Mouse (Mus musculus): Measurements from ENCODE around the gene AL731706.2.
"Not testable (repeated sequence)": the region's sequence is repeated elsewhere in the genome, so short reads cannot be mapped to it uniquely, and the experiment has no call there.

The AL731706.2 gene

DNA sequence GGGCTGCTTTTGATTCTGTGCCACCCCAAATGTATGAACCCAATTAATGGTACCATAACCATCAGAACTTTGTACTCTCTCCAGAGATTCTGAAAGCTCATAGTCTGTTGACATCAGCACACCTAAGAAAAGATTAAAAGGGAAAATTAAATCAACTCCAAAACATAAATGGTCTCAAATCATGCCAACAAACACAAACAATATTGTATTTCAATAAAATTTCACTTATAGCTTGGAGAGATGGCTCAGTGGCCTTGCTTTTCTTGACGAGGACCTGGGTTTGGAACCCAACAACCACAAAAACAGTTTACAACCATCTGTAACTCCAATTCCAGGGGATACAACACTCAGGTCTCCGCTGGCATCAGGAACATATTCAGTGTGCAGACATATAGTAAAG, at the start of gene AL731706.2:
Gene AL731706.2 (minus strand): TSS at position 101 of the 400 bp plus-strand sequence.
- no peak for DNase-seq (ENCODE audit: low spot score)

GRCm38 (mm10) chr2:136921003-136921408, 35.5 kb upstream of the AL731706.2 start:
- no peak for DNase-seq (ENCODE audit: low spot score)

DNA sequence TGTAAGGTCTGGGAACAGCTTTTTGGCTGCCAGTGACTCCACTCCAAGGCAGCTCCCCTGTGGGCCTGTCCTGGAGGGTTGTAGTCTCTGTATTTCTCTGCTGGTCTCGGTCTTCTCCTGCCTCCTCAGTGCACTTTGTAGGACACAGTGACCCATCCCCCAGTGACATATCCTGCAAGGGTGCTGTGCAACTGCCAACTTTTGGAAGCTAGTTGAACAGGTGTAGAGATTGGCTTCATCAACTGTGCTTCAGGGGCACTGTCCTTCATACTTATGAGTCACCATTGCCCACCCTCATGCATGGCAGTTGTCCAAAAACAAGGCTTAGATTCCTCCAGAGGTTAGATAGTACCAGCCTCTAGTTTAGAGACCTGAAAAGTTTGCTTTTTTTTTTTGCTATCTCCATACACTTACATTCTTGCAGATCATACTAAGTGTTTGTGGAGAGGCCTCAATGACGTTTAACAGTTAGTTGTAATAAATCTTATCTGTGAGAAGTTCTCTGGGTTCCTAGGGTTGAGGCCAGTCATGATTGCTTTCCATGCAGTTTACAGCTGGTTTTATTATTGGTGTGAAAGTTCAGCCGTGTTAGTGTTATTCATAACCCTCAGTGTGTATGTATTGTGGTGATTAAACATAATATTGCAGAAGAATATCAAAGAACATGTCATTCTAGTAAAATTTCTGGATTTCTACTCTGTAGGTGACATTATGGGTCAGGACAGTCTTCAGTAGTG, 34.9 kb upstream of the AL731706.2 start:
- no peak for DNase-seq (ENCODE audit: low spot score)

- DNase-seq (ENCODE audit: low spot score): no peak
These were observed 34.0 kb upstream of the AL731706.2 start for GRCm38 (mm10) chr2:136919433-136919832.

- DNase-seq (ENCODE audit: low spot score): no peak
These were observed 28.9 kb upstream of the AL731706.2 start for GRCm38 (mm10) chr2:136914334-136914902.

DNA sequence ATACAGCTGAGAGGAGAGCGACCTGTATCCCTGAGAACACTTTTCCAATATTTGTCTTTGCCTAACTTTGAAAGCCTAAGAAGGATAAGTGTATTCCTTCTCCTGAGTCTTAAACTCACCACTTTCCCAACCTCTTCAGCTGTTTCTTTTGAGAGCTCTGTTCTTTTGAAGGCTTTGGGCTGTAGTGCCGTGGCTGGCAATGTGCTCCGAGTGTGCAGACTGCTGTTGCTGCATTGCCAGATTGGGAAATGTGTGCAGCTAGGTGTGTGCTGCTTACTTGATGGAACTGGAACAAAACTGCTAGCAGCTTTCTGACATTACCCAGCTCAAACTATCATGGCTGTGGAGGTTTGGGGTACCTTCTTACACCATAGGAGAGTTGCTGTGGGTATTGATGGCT, 27.5 kb upstream of the AL731706.2 start:
- DNase-seq (ENCODE audit: low spot score): no peak

DNA sequence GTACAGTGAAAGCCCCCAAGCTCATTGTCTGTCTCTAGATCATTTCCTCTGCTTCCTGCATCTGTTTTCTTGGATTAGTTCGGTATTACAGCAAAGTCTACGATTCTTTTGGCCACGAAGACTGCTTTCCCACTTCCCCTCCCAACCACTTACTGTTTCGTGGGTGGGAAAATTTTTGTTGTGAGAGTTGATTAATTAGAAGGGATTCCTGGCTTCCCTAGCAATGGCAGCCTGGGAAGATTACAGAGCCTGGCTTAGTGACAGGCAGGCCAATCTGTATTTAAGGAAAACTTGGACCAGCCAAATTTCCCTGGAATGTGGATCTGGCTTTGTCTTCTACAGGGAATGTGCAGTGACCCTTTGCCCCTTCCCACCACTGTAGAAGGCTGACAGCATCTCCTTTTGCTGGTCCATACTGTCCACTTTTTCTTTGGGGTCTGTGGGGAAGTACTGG, 26.5 kb upstream of the AL731706.2 start:
- DNase-seq (ENCODE audit: low spot score): no peak

- DNase-seq (ENCODE audit: low spot score): no peak
These were observed 23.8 kb upstream of the AL731706.2 start for GRCm38 (mm10) chr2:136909298-136909697.

- DNase-seq (ENCODE audit: low spot score): no peak
These were observed 23.1 kb upstream of the AL731706.2 start for GRCm38 (mm10) chr2:136908596-136908995.

DNA sequence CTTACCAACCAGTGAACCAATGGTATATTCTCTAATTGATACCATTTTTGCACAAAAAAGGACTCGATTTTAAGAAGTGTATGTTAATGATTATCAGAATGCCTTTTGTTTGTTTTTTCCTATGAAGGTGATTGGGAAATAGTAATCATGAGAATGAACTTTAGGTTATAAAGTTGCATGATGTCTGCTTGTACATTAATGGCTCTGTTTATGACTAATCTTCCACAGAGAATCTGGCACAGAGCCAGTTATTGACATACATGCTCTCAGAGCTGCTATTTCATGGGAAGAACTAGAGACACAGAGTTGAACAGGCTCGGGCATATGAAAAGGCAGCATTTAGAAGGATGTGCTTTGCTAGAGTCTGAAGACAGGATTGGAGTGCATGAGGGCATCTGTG, 10.7 kb upstream of the AL731706.2 start:
- no peak for DNase-seq (ENCODE audit: low spot score)

DNA sequence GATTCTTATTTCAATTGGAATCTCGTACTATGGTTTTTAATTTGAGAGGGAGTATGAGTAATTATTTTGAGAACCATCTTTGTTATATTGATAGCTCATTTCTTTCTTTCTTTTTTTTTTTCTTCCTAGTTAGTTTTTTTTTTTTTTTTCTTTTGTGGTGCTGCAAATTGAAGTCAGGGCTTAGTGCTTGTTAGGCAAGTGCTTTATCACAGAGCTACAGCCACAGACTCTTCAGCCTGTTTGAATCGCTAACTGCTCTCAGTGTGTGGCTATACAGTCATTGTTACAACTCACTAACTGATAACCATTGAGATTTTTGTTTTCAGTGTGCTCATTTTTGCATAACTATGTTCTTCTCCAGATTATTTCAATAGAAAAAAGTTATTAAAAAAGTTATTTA, 9.0 kb upstream of the AL731706.2 start:
- DNase-seq (ENCODE audit: low spot score): no peak

DNA sequence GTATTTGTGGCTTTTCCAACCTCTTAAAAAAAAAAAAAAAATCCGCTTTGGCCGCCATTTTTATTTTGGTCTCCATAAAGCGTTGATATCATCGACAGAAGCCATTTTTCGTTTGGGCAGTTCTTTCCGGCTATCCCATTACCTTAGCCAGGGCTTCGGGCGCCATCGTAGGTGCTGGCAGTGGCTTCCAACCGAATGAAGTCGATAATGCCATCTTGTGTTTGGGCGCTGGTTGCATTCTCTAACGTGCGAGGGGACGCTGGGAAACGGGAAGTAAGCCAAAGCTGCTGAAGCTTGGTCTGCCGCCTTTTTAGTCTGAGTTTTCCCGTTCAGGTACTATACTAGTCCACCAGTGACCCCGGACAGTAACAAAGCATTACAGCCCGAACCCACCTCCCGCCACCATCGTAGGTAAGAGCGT, 6.5 kb upstream of the AL731706.2 start:
- peak; percentile 91 for DNase-seq (ENCODE audit: low spot score)

DNA sequence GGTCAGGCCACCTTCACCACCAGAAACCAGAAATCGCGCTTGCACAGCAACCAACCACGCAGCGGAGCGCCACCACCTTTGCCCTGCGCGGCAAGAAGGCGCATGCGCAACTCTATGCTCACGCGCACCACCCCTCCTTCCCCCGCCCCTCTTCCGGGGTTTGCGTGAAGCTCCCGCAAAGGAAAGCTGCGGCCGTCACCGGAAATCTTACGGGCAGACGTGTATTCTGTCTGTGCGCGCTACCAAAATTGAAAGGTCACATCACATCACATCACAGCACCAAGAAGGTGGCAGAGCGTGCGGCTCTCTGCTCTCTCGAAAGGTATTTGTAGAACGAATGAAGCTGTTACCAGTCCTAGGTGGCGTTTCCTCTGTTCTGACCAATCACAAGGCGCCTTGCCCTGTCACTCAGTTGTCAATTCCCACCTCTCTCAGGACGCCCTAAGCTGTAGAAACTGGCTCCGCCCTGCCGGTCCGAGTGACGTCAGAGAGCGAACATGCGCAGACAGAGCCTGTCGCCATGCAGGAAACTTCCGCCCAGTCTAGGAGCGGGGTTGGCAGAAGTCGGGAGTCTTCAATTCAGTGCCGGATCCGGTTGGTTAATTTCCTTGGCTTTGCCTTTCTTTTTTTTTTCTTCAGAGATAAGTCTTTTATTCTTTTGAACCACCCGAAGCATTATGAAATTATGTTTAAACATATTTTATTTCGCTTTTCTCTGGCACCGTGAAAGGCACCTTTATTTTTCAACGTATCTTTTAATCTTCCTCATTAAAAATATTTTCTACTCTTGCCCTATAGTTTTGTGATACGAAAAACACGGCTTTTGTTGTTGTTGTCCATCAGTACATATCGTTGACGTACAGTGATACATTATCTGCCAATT, 5.8 kb upstream of the AL731706.2 start, which contains the start of the genes Slx4ip, AL731706.1 and Mkks:
Gene Slx4ip (plus strand): TSS at position 151 of the 883 bp plus-strand sequence.
Gene AL731706.1 (minus strand): TSS at position 322 of the 883 bp plus-strand sequence.
Gene Mkks (minus strand): TSS at position 322 of the 883 bp plus-strand sequence.
- peak; percentile 98 for DNase-seq (ENCODE audit: low spot score)

DNA sequence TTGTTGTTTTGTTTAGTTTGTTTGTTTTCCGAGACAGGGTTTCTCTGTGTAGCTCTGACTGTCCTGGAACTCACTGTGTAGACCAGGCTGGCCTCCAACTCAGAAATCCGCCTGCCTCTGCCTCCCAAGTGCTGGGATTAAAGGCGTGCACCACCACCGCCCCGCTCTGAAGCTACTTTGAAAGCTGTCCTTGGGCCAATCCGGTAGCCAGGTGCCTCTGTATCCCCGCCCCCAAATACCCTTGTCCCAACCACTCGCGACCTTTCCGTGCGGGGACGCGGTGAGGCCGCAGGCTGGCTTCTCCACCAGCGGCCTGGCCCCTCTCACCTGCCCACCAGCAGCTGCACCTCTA, 5.2 kb upstream of the AL731706.2 start:
- not testable (repeated sequence) for DNase-seq (ENCODE audit: low spot score)

DNA sequence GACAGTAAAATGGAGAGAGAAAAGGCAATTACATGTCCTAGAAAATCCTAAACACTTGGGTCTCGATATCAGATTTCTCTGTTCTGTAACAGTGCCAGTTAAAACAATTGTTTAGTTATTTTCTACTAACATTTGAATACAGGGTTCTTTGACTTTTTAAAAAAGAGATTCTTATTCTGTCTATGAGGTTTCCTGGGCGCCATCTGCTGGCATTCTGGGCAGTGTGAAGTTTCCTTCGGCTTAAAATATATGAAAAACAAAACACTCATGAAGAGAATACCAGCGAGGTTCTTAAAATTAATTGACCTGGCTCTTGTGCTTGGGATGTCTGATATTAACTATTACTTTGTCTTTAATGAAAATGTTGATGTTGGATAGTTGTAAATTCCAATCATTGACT, 1.4 kb upstream of the AL731706.2 start:
- peak; percentile 17 for DNase-seq (ENCODE audit: low spot score)

DNA sequence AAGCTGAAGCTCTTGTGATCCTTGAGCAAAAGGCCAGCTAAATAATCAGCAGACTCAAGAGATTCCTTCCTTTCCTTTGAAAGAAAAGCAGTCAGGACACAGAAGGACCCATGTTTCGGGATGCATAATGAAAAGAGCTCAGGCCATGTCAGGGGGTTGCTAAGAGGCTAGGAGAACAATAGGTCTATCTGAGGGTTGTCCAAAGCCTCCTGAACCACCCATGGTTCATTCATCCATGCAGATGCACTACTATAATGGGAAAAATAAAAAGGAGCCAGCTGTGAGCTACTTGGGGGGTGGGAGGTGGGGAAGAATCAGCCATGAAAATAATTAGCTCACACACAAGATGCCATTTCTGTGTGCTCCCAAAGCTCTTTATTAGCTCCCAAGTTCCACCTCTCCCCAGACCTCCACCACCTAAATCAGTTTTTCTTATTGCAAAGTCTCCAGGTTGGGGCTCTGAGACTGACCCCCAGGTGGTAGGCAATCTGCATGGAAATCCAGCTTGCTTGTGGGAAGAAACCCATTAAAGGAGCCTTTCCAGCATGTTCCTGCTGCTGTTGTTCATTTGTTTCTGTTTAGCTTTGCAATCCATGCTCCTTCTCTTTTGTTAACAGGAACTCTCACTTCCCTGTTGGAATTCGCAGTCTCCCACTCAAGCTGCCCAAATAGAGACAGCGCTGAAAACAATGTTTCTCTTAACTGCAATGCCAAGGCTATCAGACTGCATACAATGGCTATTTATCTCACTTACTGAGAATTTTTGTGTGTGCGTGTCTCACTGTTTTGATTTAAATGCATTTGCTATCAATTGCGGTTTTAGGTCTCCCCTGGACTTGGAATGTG, 30.7 kb downstream of the AL731706.2 start:
- no peak for DNase-seq (ENCODE audit: low spot score)

- DNase-seq (ENCODE audit: low spot score): no peak
These were observed 35.1 kb downstream of the AL731706.2 start for GRCm38 (mm10) chr2:136850366-136850765.

- no peak for DNase-seq (ENCODE audit: low spot score)
These were observed 47.5 kb downstream of the AL731706.2 start for GRCm38 (mm10) chr2:136837994-136838393.

- DNase-seq (ENCODE audit: low spot score): no peak
These were observed 49.6 kb downstream of the AL731706.2 start for GRCm38 (mm10) chr2:136835882-136836281.

Data from ovary, postnatal 36 days (tissue).